Mouse (Mus musculus): ENCODE data around the gene Get4. TPM values are rescaled to one million over a fixed set of nuclear protein-coding genes. Genes with fewer than 3 reads are reported as not detected.

Get4 gene
- total and polyA plus RNA-seq, 3 experiments = 91.4 to 140 (median 96.4) TPM

DNA sequence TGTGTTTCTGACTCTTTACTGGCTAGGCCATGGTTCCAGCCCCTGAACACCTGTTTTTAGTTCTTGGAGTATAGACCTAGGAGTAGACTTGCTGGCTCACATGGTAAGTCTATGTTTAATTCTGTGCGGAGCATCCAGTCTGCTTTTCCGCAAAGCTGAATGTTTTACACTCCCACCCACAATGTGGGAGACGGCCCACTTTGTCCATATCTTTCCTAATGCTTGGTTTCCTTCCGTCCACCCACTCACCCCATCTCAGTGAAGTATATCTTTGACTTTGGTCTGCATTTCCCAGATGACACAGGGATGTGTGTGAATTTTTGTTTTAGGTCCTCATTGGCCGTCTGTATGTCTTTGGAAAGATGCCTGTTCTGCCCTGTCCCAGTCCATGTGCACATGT lies 48.8 kb upstream of the Get4 start:
- no peaks in the 10 kb centered on the region for H3K9me3 ChIP-seq (replicated peaks; ENCODE audit: low read length)
- in situ Hi-C loops (cut with MboI; ENCODE audit: low pct_ligation_motif_present, low pct_unique_long_range_greater_than_20kb, low sequenced_read_pairs) = loop anchor here (5.0 kb wide), 1 partner anchor 44 kb away; no protein-coding TSS in a partner anchor
- peaks cover 8% of the 10 kb centered on the region; the same call in 1 of the 2 replicates for H3K79me2 ChIP-seq (replicated peaks; ENCODE audit: control insufficient read depth, extremely low read depth, insufficient read depth, poor library complexity, severe bottlenecking)
- H3K9ac ChIP-seq (ENCODE audit: insufficient read depth, low read depth) = no peak overlapping the region
- TF ChIP-seq ZC3H11A (IDR thresholded peaks at IDR 0.05; ENCODE audit: low read depth, low read length) (no peak), JUN (IDR thresholded peaks at IDR 0.05; ENCODE audit: insufficient read depth, low read depth, low read length) (no peak), ELF1 (IDR thresholded peaks at IDR 0.05; ENCODE audit: low read depth, low read length) (no peak), JUND (conservative IDR thresholded peaks at IDR 0.05; ENCODE audit: low read depth, low read length) (no peak), MAZ (IDR thresholded peaks at IDR 0.05; ENCODE audit: low read depth, low read length) (no peak), CHD2 (IDR thresholded peaks at IDR 0.05; ENCODE audit: low read length) (no peak), EP300 (IDR thresholded peaks at IDR 0.05; ENCODE audit: low read length) (no peak), CHD1 (IDR thresholded peaks at IDR 0.05; ENCODE audit: low read depth, low read length) (no peak), MAX (IDR thresholded peaks at IDR 0.05; ENCODE audit: low read length) (no peak)
- H3K4me2 ChIP-seq (ENCODE audit: insufficient read depth, low read depth, poor library complexity, severe bottlenecking) = no peak overlapping the region
- H3K27me3 ChIP-seq (replicated peaks) = no peaks in the 10 kb centered on the region
- DNase-seq (ENCODE audit: extremely low read depth) = no peak
- H3K27ac ChIP-seq (ENCODE audit: insufficient read depth, low read depth) = no peak overlapping the region
- peaks cover 6 to 31% of the 10 kb centered on the region in 2 experiments; a peak in 3 of 4 replicates for H3K4me1 ChIP-seq (ENCODE audit: control insufficient read depth in 1 of 2, insufficient read depth in 2 of 2)
- dilution Hi-C loops (cut with MboI; ENCODE audit: extremely low pct_ligation_motif_present, extremely low pct_unique_long_range_greater_than_20kb, low sequenced_read_pairs) = no loop called here
- no peak overlapping the region for H3K4me3 ChIP-seq (replicated peaks in 1 of 3; ENCODE audit: low read depth in 2 of 3, low read length in 2 of 3, poor library complexity in 1 of 3)
- peaks cover 0 to 18% of the 10 kb centered on the region in 2 experiments for H3K36me3 ChIP-seq (replicated peaks in 1 of 2; ENCODE audit: control insufficient read depth in 1 of 2, insufficient read depth in 1 of 2, low read length in 1 of 2)

- Histone ChIP-seq H3K36me3 (replicated peaks in 1 of 2; ENCODE audit: control insufficient read depth in 1 of 2, insufficient read depth in 1 of 2, low read length in 1 of 2) (peaks cover 0 to 40% of the 10 kb centered on the region in 2 experiments), H3K4me1 (ENCODE audit: control insufficient read depth in 1 of 2, insufficient read depth in 2 of 2) (peaks cover 2 to 22% of the 10 kb centered on the region in 2 experiments; a peak in 2 of 4 replicates), H3K27me3 (replicated peaks) (no peaks in the 10 kb centered on the region)
These were observed 46.0 kb upstream of the Get4 start for GRCm38 (mm10) chr5:139206081-139206480.

GRCm38 (mm10) chr5:139206525-139206924 lies 45.6 kb upstream of the Get4 start:
- Histone ChIP-seq H3K27me3 (replicated peaks) (no peaks in the 10 kb centered on the region), H3K4me2 (ENCODE audit: insufficient read depth, low read depth, poor library complexity, severe bottlenecking) (no peak overlapping the region), H3K4me1 (ENCODE audit: control insufficient read depth in 1 of 2, insufficient read depth in 2 of 2) (peaks cover 0 to 18% of the 10 kb centered on the region in 2 experiments; a peak in 2 of 4 replicates), H3K9me3 (replicated peaks; ENCODE audit: low read length) (no peaks in the 10 kb centered on the region), H3K9ac (ENCODE audit: insufficient read depth, low read depth) (no peak overlapping the region), H3K4me3 (replicated peaks in 1 of 3; ENCODE audit: low read depth in 2 of 3, low read length in 2 of 3, poor library complexity in 1 of 3) (no peak overlapping the region), H3K36me3 (replicated peaks in 1 of 2; ENCODE audit: control insufficient read depth in 1 of 2, insufficient read depth in 1 of 2, low read length in 1 of 2) (peaks cover 0 to 41% of the 10 kb centered on the region in 2 experiments), H3K27ac (ENCODE audit: insufficient read depth, low read depth) (no peak overlapping the region), H3K79me2 (replicated peaks; ENCODE audit: control insufficient read depth, extremely low read depth, insufficient read depth, poor library complexity, severe bottlenecking) (peaks cover 2% of the 10 kb centered on the region; the same call in 1 of the 2 replicates)
- no peak for TF ChIP-seq PAX5 (IDR thresholded peaks at IDR 0.05; ENCODE audit: low read length)
- TF ChIP-seq UBTF (IDR thresholded peaks at IDR 0.05; ENCODE audit: low read depth, low read length) = 0 out of 2 replicates have a peak, but pooled peaks have one; percentile 87
- peak; percentile 75; the same call in 1 of the 2 replicates for TF ChIP-seq TBP (conservative IDR thresholded peaks at IDR 0.05; ENCODE audit: low read depth, low read length)
- no peak for TF ChIP-seq BHLHE40 (IDR thresholded peaks at IDR 0.05; ENCODE audit: low read depth, low read length)
- TF ChIP-seq NELFE (IDR thresholded peaks at IDR 0.05; ENCODE audit: low read depth, low read length) = no peak
- no peak for TF ChIP-seq MAX (IDR thresholded peaks at IDR 0.05; ENCODE audit: low read length)
- TF ChIP-seq USF1 (IDR thresholded peaks at IDR 0.05; ENCODE audit: low read depth, low read length) = no peak
- no peak for TF ChIP-seq USF2 (conservative IDR thresholded peaks at IDR 0.05; ENCODE audit: low read depth, low read length)
- no peak for TF ChIP-seq CHD1 (IDR thresholded peaks at IDR 0.05; ENCODE audit: low read depth, low read length)
- TF ChIP-seq NRF1 (IDR thresholded peaks at IDR 0.05; ENCODE audit: low read depth, low read length) = no peak
- TF ChIP-seq POLR2AphosphoS2 (IDR thresholded peaks at IDR 0.05; ENCODE audit: low read depth, low read length) = no peak
- TF ChIP-seq MYC (IDR thresholded peaks at IDR 0.05; ENCODE audit: low read depth, low read length) = no peak
- DNase-seq (ENCODE audit: extremely low read depth) = no peak
- in situ Hi-C loops (cut with MboI; ENCODE audit: low pct_ligation_motif_present, low pct_unique_long_range_greater_than_20kb, low sequenced_read_pairs) = no loop called here
- dilution Hi-C loops (cut with MboI; ENCODE audit: extremely low pct_ligation_motif_present, extremely low pct_unique_long_range_greater_than_20kb, low sequenced_read_pairs) = no loop called here

More at GRCm38 (mm10) chr5:139206081-139206480, 46.0 kb upstream of the Get4 start:
- Histone ChIP-seq H3K4me3 (replicated peaks in 1 of 3; ENCODE audit: low read depth in 2 of 3, low read length in 2 of 3, poor library complexity in 1 of 3) (no peak overlapping the region), H3K9ac (ENCODE audit: insufficient read depth, low read depth) (no peak overlapping the region), H3K27ac (ENCODE audit: insufficient read depth, low read depth) (no peak overlapping the region), H3K9me3 (replicated peaks; ENCODE audit: low read length) (no peaks in the 10 kb centered on the region), H3K4me2 (ENCODE audit: insufficient read depth, low read depth, poor library complexity, severe bottlenecking) (no peak overlapping the region), H3K79me2 (replicated peaks; ENCODE audit: control insufficient read depth, extremely low read depth, insufficient read depth, poor library complexity, severe bottlenecking) (peaks cover 6% of the 10 kb centered on the region; the same call in 1 of the 2 replicates)
- in situ Hi-C loops (cut with MboI; ENCODE audit: low pct_ligation_motif_present, low pct_unique_long_range_greater_than_20kb, low sequenced_read_pairs) = no loop called here
- no peak for DNase-seq (ENCODE audit: extremely low read depth)
- dilution Hi-C loops (cut with MboI; ENCODE audit: extremely low pct_ligation_motif_present, extremely low pct_unique_long_range_greater_than_20kb, low sequenced_read_pairs) = no loop called here
- TF ChIP-seq ETS1 (conservative IDR thresholded peaks at IDR 0.05; ENCODE audit: low read depth, low read length) = no peak
- TF ChIP-seq RAD21 (IDR thresholded peaks at IDR 0.05; ENCODE audit: low read depth, low read length) = no peak
